Mouse (Mus musculus) limb, embryonic 10.5 days (tissue): ENCODE results near the gene Kcp. TPM values are rescaled to one million over a fixed set of nuclear protein-coding genes. Genes with fewer than 3 reads are reported as not detected.

ENCODE experiments used
- DNase-seq: peaks from one replicate; pipeline ENCODE4 v3.0.0-alpha.2; 2017; ENCODE audit warnings: low spot score
- H3K27ac ChIP-seq: fragments of 300-500 bp; sonication (generic); 2 replicates; pipeline ENCODE4 v1.5.1; 2016; ENCODE audit warnings: mild to moderate bottlenecking
- H3K27me3 ChIP-seq: fragments of 300-500 bp; sonication (generic); 2 replicates; pipeline ENCODE4 v1.6.1; 2016; ENCODE audit warnings: low read depth, mild to moderate bottlenecking; ENCODE audit not compliant: poor library complexity, severe bottlenecking
- H3K36me3 ChIP-seq: fragments of 300-500 bp; sonication (generic); 2 replicates; pipeline ENCODE4 v1.6.1; 2016; ENCODE audit warnings: mild to moderate bottlenecking, moderate library complexity
- H3K4me1 ChIP-seq: fragments of 300-500 bp; sonication (generic); 2 replicates; pipeline ENCODE4 v1.6.1; 2016
- H3K4me3 ChIP-seq: fragments of 300-500 bp; sonication (generic); 2 replicates; pipeline ENCODE4 v1.5.1; 2016; ENCODE audit warnings: mild to moderate bottlenecking, moderate library complexity
- H3K9me3 ChIP-seq: fragments of 300-500 bp; sonication (generic); replicated peaks from 2 replicates; pipeline ENCODE4 v1.6.1; 2016; ENCODE audit warnings: mild to moderate bottlenecking
- WGBS: fragments of 180-500 bp; shearing (Covaris S2); methylation state at CpG from one replicate; pipeline ENCODE4 v1.1.7; 2016; 5-methylcytosine and 5-hydroxymethylcytosine counted together
- polyA plus RNA-seq: library from polyadenylated mRNA; unstranded; fragments of >200 nt; fragmentation: Nextera tagmentation; extraction: Ambion mirVana; gene quantifications from 2 replicates; pipeline ENCODE4 v1.2.1, GENCODE M21; 2016

Kcp gene
- polyA plus RNA-seq, 1 experiment from 2014 or later: 43.9 TPM

- H3K4me3 ChIP-seq: peak overlapping the region; percentile 51
- peaks cover 13% of the 10 kb centered on the region; the same call in 1 of the 2 replicates for H3K27me3 ChIP-seq
- whole genome bisulfite sequencing: 3% methylated on average over 33 of the region's 33 CpGs
- peaks cover 24% of the 10 kb centered on the region for H3K4me1 ChIP-seq
- peak overlapping the region; percentile 76 for H3K27ac ChIP-seq
- DNase-seq: peak; percentile 85
- H3K9me3 ChIP-seq: no peaks in the 10 kb centered on the region
- H3K36me3 ChIP-seq: peaks cover 26% of the 10 kb centered on the region
Observed at GRCm38 (mm10) chr6:29473941-29474691, 33.6 kb downstream of the Kcp start.

- Histone ChIP-seq H3K36me3 (peaks cover 26% of the 10 kb centered on the region), H3K27me3 (0 out of 2 replicates have a peak, but pooled peaks cover 7% of the 10 kb centered on the region), H3K4me1 (peaks cover 30% of the 10 kb centered on the region), H3K4me3 (no peak within 1 kb of the TSS), H3K9me3 (no peaks in the 10 kb centered on the region), H3K27ac (no peak within 1 kb of the TSS)
- DNase-seq: no peak
- WGBS: 92% methylated on average over 4 of the region's 4 CpGs
Observed at GRCm38 (mm10) chr6:29471137-29471536, 36.6 kb downstream of the Kcp start, which contains the start of gene Atp6v1fnb. TSS of gene Atp6v1fnb (plus strand) at chr6:29471437.

GRCm38 (mm10) chr6:29468851-29469250 lies 38.9 kb downstream of the Kcp start:
- no peak for DNase-seq

GRCm38 (mm10) chr6:29467583-29468354 lies 40.0 kb downstream of the Kcp start, which contains the start of gene Atp6v1f:
TSS of gene Atp6v1f (plus strand) at chr6:29467718.
- H3K27me3 ChIP-seq: no peaks in the 10 kb centered on the region
- H3K36me3 ChIP-seq: peaks cover 26% of the 10 kb centered on the region
- peak within 1 kb of the TSS; percentile 80 for H3K27ac ChIP-seq
- no peaks in the 10 kb centered on the region for H3K9me3 ChIP-seq
- WGBS: under 1% methylated on average over 39 of the region's 39 CpGs
- H3K4me3 ChIP-seq: peak within 1 kb of the TSS; percentile 79
- H3K4me1 ChIP-seq: peaks cover 14% of the 10 kb centered on the region
- DNase-seq: peak; percentile 95

More at GRCm38 (mm10) chr6:29468851-29469250, 38.9 kb downstream of the Kcp start:
- WGBS: 87% methylated on average over 3 of the region's 3 CpGs
- no peaks in the 10 kb centered on the region for H3K27me3 ChIP-seq
- peak overlapping the region; percentile 79 for H3K4me3 ChIP-seq
- H3K4me1 ChIP-seq: peaks cover 20% of the 10 kb centered on the region
- H3K27ac ChIP-seq: no peak overlapping the region
- H3K36me3 ChIP-seq: peaks cover 26% of the 10 kb centered on the region
- H3K9me3 ChIP-seq: no peaks in the 10 kb centered on the region

- Histone ChIP-seq H3K27ac (no peak overlapping the region), H3K27me3 (no peaks in the 10 kb centered on the region), H3K4me3 (no peak overlapping the region), H3K9me3 (no peaks in the 10 kb centered on the region), H3K4me1 (peaks cover 5% of the 10 kb centered on the region), H3K36me3 (peaks cover 16% of the 10 kb centered on the region; the same call in 1 of the 2 replicates)
- DNase-seq: no peak
- WGBS: 83% methylated on average over 3 of the region's 3 CpGs
Observed at GRCm38 (mm10) chr6:29463388-29463787, 44.4 kb downstream of the Kcp start.

- Histone ChIP-seq H3K4me3 (no peak overlapping the region), H3K4me1 (no peaks in the 10 kb centered on the region)
- WGBS: 68% methylated on average over 7 of the region's 7 CpGs
Observed at GRCm38 (mm10) chr6:29461502-29461901, 46.2 kb downstream of the Kcp start.

GRCm38 (mm10) chr6:29450667-29451066 lies 57.1 kb downstream of the Kcp start:
- no peaks in the 10 kb centered on the region for H3K4me1 ChIP-seq
- H3K36me3 ChIP-seq: peaks cover 75% of the 10 kb centered on the region
- 98% methylated on average over 6 of the region's 6 CpGs for WGBS
- no peaks in the 10 kb centered on the region for H3K27me3 ChIP-seq
- H3K27ac ChIP-seq: no peak overlapping the region
- no peak overlapping the region for H3K4me3 ChIP-seq
- no peaks in the 10 kb centered on the region for H3K9me3 ChIP-seq
- DNase-seq: no peak

More at GRCm38 (mm10) chr6:29461502-29461901, 46.2 kb downstream of the Kcp start:
- Histone ChIP-seq H3K27me3 (no peaks in the 10 kb centered on the region), H3K27ac (no peak overlapping the region), H3K36me3 (peaks cover 30% of the 10 kb centered on the region; the same call in 1 of the 2 replicates), H3K9me3 (no peaks in the 10 kb centered on the region)
- no peak for DNase-seq

- no peaks in the 10 kb centered on the region for H3K9me3 ChIP-seq
- H3K4me1 ChIP-seq: no peaks in the 10 kb centered on the region
- H3K27me3 ChIP-seq: no peaks in the 10 kb centered on the region
- H3K4me3 ChIP-seq: no peak overlapping the region
- peaks cover 82% of the 10 kb centered on the region for H3K36me3 ChIP-seq
- no peak for DNase-seq
- H3K27ac ChIP-seq: no peak overlapping the region
- WGBS: 30% methylated on average over 4 of the region's 4 CpGs
Observed at GRCm38 (mm10) chr6:29449858-29450257, 57.9 kb downstream of the Kcp start.

GRCm38 (mm10) chr6:29445354-29445753 lies 62.4 kb downstream of the Kcp start:
- Histone ChIP-seq H3K27me3 (no peaks in the 10 kb centered on the region), H3K27ac (no peak overlapping the region), H3K9me3 (no peaks in the 10 kb centered on the region), H3K4me3 (no peak overlapping the region), H3K36me3 (peaks cover 68% of the 10 kb centered on the region), H3K4me1 (no peaks in the 10 kb centered on the region)
- DNase-seq: no peak
- WGBS: 91% methylated on average over 7 of the region's 7 CpGs

- H3K4me1 ChIP-seq: no peaks in the 10 kb centered on the region
- no peaks in the 10 kb centered on the region for H3K9me3 ChIP-seq
- no peak overlapping the region for H3K4me3 ChIP-seq
- H3K27ac ChIP-seq: no peak overlapping the region
- peak; percentile 61 for DNase-seq
- H3K36me3 ChIP-seq: peaks cover 68% of the 10 kb centered on the region
- WGBS: 71% methylated on average over 11 of the region's 11 CpGs
- no peaks in the 10 kb centered on the region for H3K27me3 ChIP-seq
Observed at GRCm38 (mm10) chr6:29444773-29445172, 63.0 kb downstream of the Kcp start.

GRCm38 (mm10) chr6:29439789-29440188 lies 68.0 kb downstream of the Kcp start:
- no peak overlapping the region for H3K4me3 ChIP-seq
- peaks cover 3% of the 10 kb centered on the region; the same call in 1 of the 2 replicates for H3K27me3 ChIP-seq
- no peak for DNase-seq
- 95% methylated on average over 6 of the region's 6 CpGs for WGBS
- H3K36me3 ChIP-seq: peaks cover 23% of the 10 kb centered on the region; the same call in 1 of the 2 replicates
- H3K4me1 ChIP-seq: peaks cover 23% of the 10 kb centered on the region
- no peak overlapping the region for H3K27ac ChIP-seq
- no peaks in the 10 kb centered on the region for H3K9me3 ChIP-seq

GRCm38 (mm10) chr6:29439251-29439650 lies 68.5 kb downstream of the Kcp start:
- peaks cover 20% of the 10 kb centered on the region; the same call in 1 of the 2 replicates for H3K36me3 ChIP-seq
- peaks cover 28% of the 10 kb centered on the region for H3K4me1 ChIP-seq
- peaks cover 8% of the 10 kb centered on the region for H3K27me3 ChIP-seq
- H3K9me3 ChIP-seq: no peaks in the 10 kb centered on the region
- no peak for DNase-seq
- H3K4me3 ChIP-seq: no peak overlapping the region
- WGBS: 81% methylated on average over 4 of the region's 4 CpGs
- H3K27ac ChIP-seq: no peak overlapping the region
